Mouse (Mus musculus) heart, embryonic 11.5 days (tissue): ENCODE measurements around the gene Gm5134. TPM values are rescaled to one million over a fixed set of nuclear protein-coding genes. Genes with fewer than 3 reads are reported as not detected.

ENCODE experiments used
- ATAC-seq: fragments of 200-750 bp; cut with Nextera tagmentation; replicated peaks from 2 replicates; pipeline ENCODE4 v1.8.0; 2017; ENCODE audit warnings: moderate library complexity; ENCODE audit not compliant: insufficient number of reproducible peaks, low FRiP score, low TSS enrichment
- H3K27ac ChIP-seq: fragments of 300-500 bp; sonication (generic); 2 replicates; pipeline ENCODE4 v1.5.1; 2014; ENCODE audit warnings: mild to moderate bottlenecking, low read depth, low read length
- H3K27me3 ChIP-seq: fragments of 300-500 bp; sonication (generic); 2 replicates; pipeline ENCODE4 v1.6.1; 2014; ENCODE audit warnings: mild to moderate bottlenecking, low read length, mixed read lengths; ENCODE audit not compliant: control insufficient read depth, insufficient read depth
- H3K36me3 ChIP-seq: fragments of 300-500 bp; sonication (generic); 2 replicates; pipeline ENCODE4 v1.6.1; 2014; ENCODE audit warnings: mild to moderate bottlenecking, low read length, moderate library complexity, mixed read lengths; ENCODE audit not compliant: control insufficient read depth, insufficient read depth
- H3K4me1 ChIP-seq: fragments of 300-500 bp; sonication (generic); 2 replicates; pipeline ENCODE4 v1.6.1; 2014; ENCODE audit warnings: low read length; ENCODE audit not compliant: control insufficient read depth, insufficient read depth
- H3K4me2 ChIP-seq: fragments of 300-500 bp; sonication (generic); 2 replicates; pipeline ENCODE4 v1.6.1; 2014; ENCODE audit warnings: mild to moderate bottlenecking, moderate library complexity
- H3K4me3 ChIP-seq: fragments of 300-500 bp; sonication (generic); 2 replicates; pipeline ENCODE4 v1.5.1; 2014; ENCODE audit warnings: low read depth, low read length
- H3K9ac ChIP-seq: fragments of 300-500 bp; sonication (generic); 2 replicates; pipeline ENCODE4 v1.6.1; 2014; ENCODE audit warnings: mild to moderate bottlenecking, low read depth, low read length, moderate library complexity
- H3K9me3 ChIP-seq: fragments of 300-500 bp; sonication (generic); replicated peaks from 2 replicates; pipeline ENCODE4 v1.6.1; 2016; ENCODE audit warnings: low read length; ENCODE audit not compliant: control insufficient read depth
- WGBS: fragments of 180-500 bp; shearing (Covaris S2); extraction: QIAGEN DNeasy Blood & Tissue Kit; methylation state at CpG from one replicate; pipeline ENCODE4 v1.1.7; 2014; ENCODE audit not compliant: insufficient replicate concordance; 5-methylcytosine and 5-hydroxymethylcytosine counted together
- polyA plus RNA-seq: library from polyadenylated mRNA; unstranded; fragments of >200 nt; fragmentation: Nextera tagmentation; extraction: Ambion mirVana; gene quantifications from 2 replicates; pipeline ENCODE4 v1.2.1, GENCODE M21; 2014

Gm5134 gene
- polyA plus RNA-seq, 1 experiment from 2014 or later: not detected

DNA sequence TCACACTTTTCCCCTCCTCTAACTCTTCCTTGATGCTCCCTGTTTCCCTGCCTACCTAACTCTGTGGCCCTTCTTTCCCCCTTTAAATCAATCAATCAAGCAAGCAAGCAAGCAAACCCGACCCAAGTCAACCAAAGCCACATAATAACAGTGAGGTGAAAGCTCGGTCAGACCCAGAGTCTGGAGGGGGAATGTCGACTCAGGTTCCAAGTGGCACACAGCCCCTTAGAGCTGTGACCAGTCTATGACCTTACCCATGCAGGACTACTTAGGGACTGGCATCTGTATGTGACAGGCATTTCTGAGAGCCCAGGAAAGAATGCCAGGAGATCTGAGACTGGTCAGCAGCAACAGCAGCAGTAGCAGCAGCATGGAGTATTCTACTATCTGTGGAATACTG, 42.0 kb downstream of the Gm5134 start:
- no peaks in the 10 kb centered on the region for H3K9me3 ChIP-seq

DNA sequence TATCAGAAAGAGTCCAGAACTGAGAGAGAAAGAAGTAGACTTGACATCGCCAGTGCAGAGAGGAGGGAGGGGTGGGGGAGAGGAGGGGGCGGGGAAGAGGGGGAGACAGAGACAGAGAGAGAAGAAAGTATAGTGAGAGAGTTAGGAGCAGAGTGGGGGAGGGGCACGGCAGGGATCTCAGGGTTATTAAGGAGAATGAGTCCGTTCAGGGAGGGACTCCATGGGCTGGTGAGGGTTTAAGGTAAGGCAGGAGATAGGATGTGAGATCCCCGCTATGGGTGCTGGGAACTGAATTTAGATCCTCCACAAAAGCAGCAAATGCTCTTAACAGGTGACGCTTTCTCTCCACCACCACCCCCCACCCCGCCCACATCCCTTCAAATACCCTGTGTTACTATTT, 46.8 kb downstream of the Gm5134 start:
- Histone ChIP-seq H3K27me3 (no peaks in the 10 kb centered on the region), H3K9ac (no peak overlapping the region), H3K9me3 (no peaks in the 10 kb centered on the region), H3K4me3 (no peak overlapping the region), H3K4me2 (peak overlapping the region; percentile 41), H3K27ac (no peak overlapping the region), H3K4me1 (0 out of 2 replicates have a peak, but pooled peaks cover 5% of the 10 kb centered on the region), H3K36me3 (no peaks in the 10 kb centered on the region)
- ATAC-seq: no peak
- WGBS: 23% methylated on average over 7 of the region's 7 CpGs

More for the DNA sequence above, 42.0 kb downstream of the Gm5134 start:
- Histone ChIP-seq H3K27ac (no peak overlapping the region), H3K27me3 (no peaks in the 10 kb centered on the region), H3K4me1 (no peaks in the 10 kb centered on the region), H3K36me3 (no peaks in the 10 kb centered on the region), H3K4me2 (no peak overlapping the region), H3K4me3 (no peak overlapping the region), H3K9ac (no peak overlapping the region)
- 41% methylated on average over 3 of the region's 3 CpGs for WGBS
- ATAC-seq: no peak

DNA sequence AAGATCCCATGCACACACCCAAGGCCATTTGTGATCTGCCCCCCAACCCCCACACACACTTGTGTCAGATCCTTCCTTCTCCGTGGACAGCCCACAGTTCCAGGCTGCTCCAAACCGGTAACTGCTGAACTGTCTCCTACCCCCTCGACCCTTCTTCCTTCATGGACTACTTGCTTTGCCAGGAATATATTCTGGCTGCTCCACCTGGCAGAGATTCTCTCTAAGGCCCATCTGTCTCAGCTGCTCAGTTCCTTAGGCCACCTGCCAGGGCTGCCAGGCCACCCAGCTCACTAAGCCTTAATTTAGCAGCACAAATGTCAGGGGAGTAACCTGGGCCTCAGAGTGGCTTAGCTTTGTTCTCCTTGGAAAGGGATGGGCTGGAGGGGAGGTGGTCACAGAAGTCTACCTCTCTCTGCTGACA, 47.8 kb downstream of the Gm5134 start:
- WGBS: 35% methylated on average over 3 of the region's 3 CpGs
- H3K27me3 ChIP-seq: no peaks in the 10 kb centered on the region
- no peak for ATAC-seq
- no peak overlapping the region for H3K27ac ChIP-seq
- H3K4me1 ChIP-seq: 0 out of 2 replicates have a peak, but pooled peaks cover 5% of the 10 kb centered on the region
- H3K4me2 ChIP-seq: no peak overlapping the region
- no peak overlapping the region for H3K4me3 ChIP-seq
- no peaks in the 10 kb centered on the region for H3K9me3 ChIP-seq
- no peaks in the 10 kb centered on the region for H3K36me3 ChIP-seq
- H3K9ac ChIP-seq: no peak overlapping the region

DNA sequence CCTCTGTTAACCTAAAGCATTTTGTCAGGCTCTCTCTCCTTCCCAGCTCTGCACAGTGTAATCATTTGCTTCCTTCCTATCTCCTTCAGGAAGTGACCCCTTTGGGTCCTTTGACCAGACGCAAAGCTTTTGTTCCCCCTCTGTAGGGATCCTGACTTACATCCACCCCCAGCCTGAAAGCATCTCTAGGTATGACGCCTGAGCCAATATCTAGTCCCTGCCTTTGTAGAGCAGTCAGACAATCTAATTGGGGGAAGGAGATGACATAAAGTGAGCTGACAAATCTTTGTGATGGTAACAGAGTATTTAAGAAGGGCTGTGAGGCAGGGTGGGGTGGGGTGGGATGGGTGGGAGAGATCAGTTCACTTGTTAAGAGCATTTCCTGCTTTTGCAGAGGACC, 48.3 kb downstream of the Gm5134 start:
- Histone ChIP-seq H3K9me3 (no peaks in the 10 kb centered on the region), H3K4me2 (no peak overlapping the region), H3K4me3 (no peak overlapping the region), H3K27me3 (no peaks in the 10 kb centered on the region), H3K9ac (no peak overlapping the region), H3K27ac (no peak overlapping the region), H3K4me1 (0 out of 2 replicates have a peak, but pooled peaks cover 5% of the 10 kb centered on the region), H3K36me3 (no peaks in the 10 kb centered on the region)
- WGBS: 38% methylated on average over 2 of the region's 2 CpGs
- no peak for ATAC-seq

DNA sequence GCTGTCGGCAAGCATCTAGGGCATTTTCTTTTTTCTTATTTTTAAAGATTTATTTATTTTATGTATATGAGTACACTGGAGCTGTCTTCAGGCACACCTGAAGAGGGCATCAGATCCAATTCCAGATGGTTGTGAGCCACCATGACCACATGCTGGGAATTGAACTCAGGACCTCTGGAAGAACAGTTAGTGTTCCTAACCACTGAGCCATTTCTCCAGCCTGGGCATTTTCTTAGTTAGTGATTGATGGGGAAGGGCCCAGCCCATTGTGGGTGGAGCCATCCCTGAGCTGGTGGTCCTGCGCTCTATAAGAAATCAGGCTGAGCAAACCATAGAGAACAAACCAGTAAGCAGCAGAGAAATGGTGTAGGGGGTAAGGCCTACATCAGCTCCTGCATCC, 48.9 kb downstream of the Gm5134 start:
- H3K27ac ChIP-seq: no peak overlapping the region
- 81% methylated on average over 2 of the region's 2 CpGs for WGBS

DNA sequence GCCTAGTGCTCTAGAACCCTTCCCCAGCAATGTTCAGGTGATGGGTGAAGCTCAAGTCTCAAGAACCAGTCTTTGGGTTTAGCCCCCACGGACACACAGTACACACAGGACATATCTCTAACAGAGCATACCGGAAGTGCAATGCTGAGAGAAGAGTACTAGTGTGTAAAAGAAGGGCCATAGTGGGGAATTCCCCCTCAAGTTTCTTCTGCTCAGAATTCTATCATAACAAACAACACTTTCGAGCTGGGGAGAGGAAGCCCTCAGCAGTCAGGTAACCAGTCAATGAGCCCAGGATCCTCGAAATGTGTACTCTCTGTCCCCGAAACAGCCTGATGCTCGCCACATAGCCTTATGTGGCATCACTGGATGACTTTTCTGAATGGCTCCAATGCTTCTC, 52.1 kb downstream of the Gm5134 start:
- H3K27me3 ChIP-seq: no peaks in the 10 kb centered on the region
- no peaks in the 10 kb centered on the region for H3K9me3 ChIP-seq
- H3K9ac ChIP-seq: no peak overlapping the region
- no peak overlapping the region for H3K4me2 ChIP-seq
- H3K36me3 ChIP-seq: no peaks in the 10 kb centered on the region
- H3K4me1 ChIP-seq: 0 out of 2 replicates have a peak, but pooled peaks cover 5% of the 10 kb centered on the region
- no peak for ATAC-seq
- no peak overlapping the region for H3K4me3 ChIP-seq
- no peak overlapping the region for H3K27ac ChIP-seq
- 80% methylated on average over 6 of the region's 6 CpGs for WGBS

More for the DNA sequence above, 48.9 kb downstream of the Gm5134 start:
- no peak overlapping the region for H3K4me3 ChIP-seq
- no peak overlapping the region for H3K9ac ChIP-seq
- no peaks in the 10 kb centered on the region for H3K27me3 ChIP-seq
- no peaks in the 10 kb centered on the region for H3K9me3 ChIP-seq
- H3K4me1 ChIP-seq: 0 out of 2 replicates have a peak, but pooled peaks cover 5% of the 10 kb centered on the region
- H3K36me3 ChIP-seq: no peaks in the 10 kb centered on the region
- H3K4me2 ChIP-seq: no peak overlapping the region
- ATAC-seq: no peak

DNA sequence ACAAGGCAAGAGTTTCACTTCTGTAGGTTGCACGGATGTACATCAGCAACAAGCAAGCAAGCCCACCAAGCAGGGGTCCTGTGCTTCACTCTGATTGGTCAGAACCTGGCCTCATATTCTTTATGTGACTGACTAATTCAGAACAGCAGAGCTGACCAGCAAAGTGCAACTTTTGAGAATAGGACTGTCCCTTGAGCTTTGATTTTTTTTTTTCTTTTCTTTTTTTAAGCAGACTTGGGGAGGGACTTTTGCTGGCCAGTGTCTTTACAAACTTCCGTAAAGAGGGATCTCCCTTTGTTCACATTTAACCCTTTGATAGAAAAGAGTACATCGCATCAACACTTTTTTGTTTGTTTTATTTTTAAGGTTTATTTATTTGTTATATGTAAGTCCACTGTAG, 55.5 kb downstream of the Gm5134 start:
- H3K4me1 ChIP-seq: no peaks in the 10 kb centered on the region
- WGBS: 73% methylated on average over 3 of the region's 3 CpGs
- H3K4me2 ChIP-seq: no peak overlapping the region
- no peaks in the 10 kb centered on the region for H3K36me3 ChIP-seq
- no peak overlapping the region for H3K4me3 ChIP-seq
- ATAC-seq: no peak
- no peak overlapping the region for H3K9ac ChIP-seq
- no peaks in the 10 kb centered on the region for H3K9me3 ChIP-seq
- no peak overlapping the region for H3K27ac ChIP-seq
- H3K27me3 ChIP-seq: no peaks in the 10 kb centered on the region

DNA sequence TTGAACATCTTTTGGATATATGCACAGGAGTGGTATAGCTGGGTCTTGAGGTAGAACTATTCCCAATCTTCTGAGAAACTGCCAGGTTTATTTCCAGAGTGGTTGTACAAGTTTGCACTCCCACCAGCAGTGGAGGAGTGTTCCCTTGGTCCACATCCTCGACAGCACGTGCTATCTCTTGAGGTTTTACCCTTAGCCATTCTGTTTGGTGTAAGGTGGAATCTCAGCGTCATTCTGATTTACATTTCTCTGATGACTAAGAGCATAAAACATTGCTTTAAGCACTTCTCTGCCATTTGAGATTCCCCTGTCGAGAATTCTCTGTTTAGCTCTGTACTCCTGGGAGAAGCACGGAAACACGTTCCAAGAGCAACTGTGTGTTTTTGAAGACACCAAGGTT, 58.6 kb downstream of the Gm5134 start:
- no peak overlapping the region for H3K4me3 ChIP-seq
- no peak overlapping the region for H3K4me2 ChIP-seq
- no peak overlapping the region for H3K27ac ChIP-seq
- no peak for ATAC-seq
- no peaks in the 10 kb centered on the region for H3K27me3 ChIP-seq
- WGBS: 80% methylated on average over 6 of the region's 6 CpGs
- H3K4me1 ChIP-seq: no peaks in the 10 kb centered on the region
- H3K36me3 ChIP-seq: no peaks in the 10 kb centered on the region
- no peak overlapping the region for H3K9ac ChIP-seq
- H3K9me3 ChIP-seq: no peaks in the 10 kb centered on the region

DNA sequence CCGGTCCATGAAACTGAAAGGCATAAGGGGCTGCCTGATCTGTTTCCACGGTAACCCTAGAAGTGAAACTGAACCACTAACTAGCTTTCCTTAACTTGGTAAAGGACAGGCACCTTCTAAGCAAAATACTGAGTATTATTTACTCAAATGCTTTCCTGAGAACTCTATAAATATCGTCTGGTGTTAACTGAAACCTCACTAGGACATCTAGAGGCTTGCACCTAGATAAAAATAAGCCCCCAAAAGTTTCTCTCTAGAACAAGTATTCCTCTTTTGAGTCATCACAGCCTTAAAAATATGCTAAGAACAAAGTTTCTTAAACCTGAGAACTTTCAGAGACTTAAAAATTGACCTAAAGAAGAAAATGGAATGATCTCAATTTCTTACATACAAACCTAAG, 62.6 kb downstream of the Gm5134 start:
- H3K9me3 ChIP-seq: no peaks in the 10 kb centered on the region

More for the DNA sequence above, 62.6 kb downstream of the Gm5134 start:
- ATAC-seq: no peak
- Histone ChIP-seq H3K4me1 (no peaks in the 10 kb centered on the region), H3K36me3 (no peaks in the 10 kb centered on the region), H3K4me3 (no peak overlapping the region), H3K27ac (no peak overlapping the region), H3K27me3 (no peaks in the 10 kb centered on the region), H3K4me2 (no peak overlapping the region), H3K9ac (no peak overlapping the region)
- 81% methylated on average over 3 of the region's 3 CpGs for WGBS
